Mouse (Mus musculus): ENCODE measurements at regions not wholly inside any gene's neighbourhood (a gene's known extent, or its start where the extent isn't known, plus 50 kb on each side); places are given as distances from the start of the nearest gene placed in this dataset.

DNA sequence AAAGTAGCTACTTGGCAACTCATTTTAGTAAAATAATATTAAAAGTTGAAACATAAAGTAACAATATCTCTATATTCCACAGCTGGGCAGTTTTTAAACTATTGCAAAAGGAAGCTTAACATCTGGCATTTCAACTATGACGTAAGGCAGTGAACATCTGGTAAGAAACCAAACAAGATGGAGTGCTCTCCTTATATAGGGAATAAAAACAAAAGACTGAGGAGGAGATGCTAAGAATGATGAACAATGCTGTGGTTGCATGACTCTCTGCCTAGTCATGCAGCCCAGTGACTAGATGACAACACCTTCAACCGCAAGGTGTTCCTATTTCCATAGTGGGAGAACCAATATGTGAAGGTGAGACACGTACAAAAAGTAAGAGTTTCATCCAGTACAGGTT lies 329.9 kb upstream of the Actbl2 start:
- no peaks in the 10 kb centered on the region for H3K27me3 ChIP-seq (ENCODE audit: insufficient read depth, low read length)
- no peaks in the 10 kb centered on the region for H3K9me3 ChIP-seq (replicated peaks)
- no peak for DNase-seq (ENCODE audit: low spot score)
- ATAC-seq (ENCODE audit: extremely low read depth, insufficient number of reproducible peaks, low FRiP score, poor library complexity, severe bottlenecking) = no peak
- no peak for TF ChIP-seq GATA2 (IDR thresholded peaks at IDR 0.05; ENCODE audit: borderline replicate concordance, low read depth, low read length)
- TF ChIP-seq TAL1 (conservative IDR thresholded peaks at IDR 0.05; ENCODE audit: low read depth, low read length) = no peak
- no peak for TF ChIP-seq POLR2AphosphoS5 (IDR thresholded peaks at IDR 0.05; ENCODE audit: insufficient replicate concordance, low read depth, low read length)
- no peak for TF ChIP-seq GATA1 (IDR thresholded peaks at IDR 0.05; ENCODE audit: borderline replicate concordance, low read length)
- H3K4me3 ChIP-seq (ENCODE audit: low read depth, low read length) = no peak overlapping the region
- H3K36me3 ChIP-seq (replicated peaks) = no peaks in the 10 kb centered on the region
- no peaks in the 10 kb centered on the region for H3K4me1 ChIP-seq (ENCODE audit: insufficient read depth, low read depth, low read length)

GRCm38 (mm10) chr13:110928143-110928542 lies 326.7 kb upstream of the Actbl2 start:
- Histone ChIP-seq H3K9me3 (replicated peaks) (no peaks in the 10 kb centered on the region), H3K27me3 (ENCODE audit: insufficient read depth, low read length) (no peaks in the 10 kb centered on the region), H3K4me1 (ENCODE audit: insufficient read depth, low read depth, low read length) (no peaks in the 10 kb centered on the region), H3K36me3 (replicated peaks) (no peaks in the 10 kb centered on the region), H3K4me3 (ENCODE audit: low read depth, low read length) (no peak overlapping the region)
- TF ChIP-seq GATA2 (IDR thresholded peaks at IDR 0.05; ENCODE audit: borderline replicate concordance, low read depth, low read length) (no peak), CTCF (IDR thresholded peaks at IDR 0.05; ENCODE audit: low read depth, low read length) (no peak), POLR2AphosphoS5 (IDR thresholded peaks at IDR 0.05; ENCODE audit: insufficient replicate concordance, low read depth, low read length) (no peak)
- no peak for DNase-seq (ENCODE audit: low spot score)
- ATAC-seq (ENCODE audit: extremely low read depth, insufficient number of reproducible peaks, low FRiP score, poor library complexity, severe bottlenecking) = no peak

- ATAC-seq (ENCODE audit: extremely low read depth, insufficient number of reproducible peaks, low FRiP score, poor library complexity, severe bottlenecking) = no peak
- Histone ChIP-seq H3K4me3 (ENCODE audit: low read depth, low read length) (no peak overlapping the region), H3K27me3 (ENCODE audit: insufficient read depth, low read length) (no peaks in the 10 kb centered on the region), H3K9me3 (replicated peaks) (no peaks in the 10 kb centered on the region), H3K4me1 (ENCODE audit: insufficient read depth, low read depth, low read length) (no peaks in the 10 kb centered on the region), H3K36me3 (replicated peaks) (no peaks in the 10 kb centered on the region)
- TF ChIP-seq GATA2 (IDR thresholded peaks at IDR 0.05; ENCODE audit: borderline replicate concordance, low read depth, low read length) (no peak), POLR2AphosphoS5 (IDR thresholded peaks at IDR 0.05; ENCODE audit: insufficient replicate concordance, low read depth, low read length) (no peak), TAL1 (conservative IDR thresholded peaks at IDR 0.05; ENCODE audit: low read depth, low read length) (no peak), GATA1 (IDR thresholded peaks at IDR 0.05; ENCODE audit: borderline replicate concordance, low read length) (no peak), CTCF (IDR thresholded peaks at IDR 0.05; ENCODE audit: low read depth, low read length) (no peak)
- no peak for DNase-seq (ENCODE audit: low spot score)
Measured at GRCm38 (mm10) chr13:110928894-110929293, 325.9 kb upstream of the Actbl2 start.

GRCm38 (mm10) chr13:110929579-110929978 lies 325.2 kb upstream of the Actbl2 start:
- H3K9me3 ChIP-seq (replicated peaks) = no peaks in the 10 kb centered on the region
- H3K27me3 ChIP-seq (ENCODE audit: insufficient read depth, low read length) = no peaks in the 10 kb centered on the region
- ATAC-seq (ENCODE audit: extremely low read depth, insufficient number of reproducible peaks, low FRiP score, poor library complexity, severe bottlenecking) (no peak), DNase-seq (ENCODE audit: low spot score) (no peak)
- no peak overlapping the region for H3K4me3 ChIP-seq (ENCODE audit: low read depth, low read length)
- H3K4me1 ChIP-seq (ENCODE audit: insufficient read depth, low read depth, low read length) = no peaks in the 10 kb centered on the region
- TF ChIP-seq GATA1 (IDR thresholded peaks at IDR 0.05; ENCODE audit: borderline replicate concordance, low read length) = no peak
- no peak for TF ChIP-seq CTCF (IDR thresholded peaks at IDR 0.05; ENCODE audit: low read depth, low read length)
- no peak for TF ChIP-seq POLR2AphosphoS5 (IDR thresholded peaks at IDR 0.05; ENCODE audit: insufficient replicate concordance, low read depth, low read length)
- no peak for TF ChIP-seq GATA2 (IDR thresholded peaks at IDR 0.05; ENCODE audit: borderline replicate concordance, low read depth, low read length)
- TF ChIP-seq TAL1 (conservative IDR thresholded peaks at IDR 0.05; ENCODE audit: low read depth, low read length) = no peak
- H3K36me3 ChIP-seq (replicated peaks) = no peaks in the 10 kb centered on the region

GRCm38 (mm10) chr13:110941587-110941986 lies 313.2 kb upstream of the Actbl2 start:
- ATAC-seq (ENCODE audit: extremely low read depth, insufficient number of reproducible peaks, low FRiP score, poor library complexity, severe bottlenecking) (no peak), DNase-seq (ENCODE audit: low spot score) (no peak)
- H3K36me3 ChIP-seq (replicated peaks) = no peaks in the 10 kb centered on the region
- no peaks in the 10 kb centered on the region for H3K9me3 ChIP-seq (replicated peaks)
- no peak overlapping the region for H3K4me3 ChIP-seq (ENCODE audit: low read depth, low read length)
- no peaks in the 10 kb centered on the region for H3K4me1 ChIP-seq (ENCODE audit: insufficient read depth, low read depth, low read length)
- H3K27me3 ChIP-seq (ENCODE audit: insufficient read depth, low read length) = no peaks in the 10 kb centered on the region
- no peak for TF ChIP-seq CTCF (IDR thresholded peaks at IDR 0.05; ENCODE audit: low read depth, low read length)
- TF ChIP-seq POLR2AphosphoS5 (IDR thresholded peaks at IDR 0.05; ENCODE audit: insufficient replicate concordance, low read depth, low read length) = no peak

GRCm38 (mm10) chr13:110942986-110943644 lies 311.7 kb upstream of the Actbl2 start:
- ATAC-seq (ENCODE audit: extremely low read depth, insufficient number of reproducible peaks, low FRiP score, poor library complexity, severe bottlenecking) = no peak
- Histone ChIP-seq H3K27me3 (ENCODE audit: insufficient read depth, low read length) (no peaks in the 10 kb centered on the region), H3K4me3 (ENCODE audit: low read depth, low read length) (no peak overlapping the region), H3K9me3 (replicated peaks) (no peaks in the 10 kb centered on the region), H3K36me3 (replicated peaks) (no peaks in the 10 kb centered on the region), H3K4me1 (ENCODE audit: insufficient read depth, low read depth, low read length) (no peaks in the 10 kb centered on the region)
- TF ChIP-seq POLR2AphosphoS5 (IDR thresholded peaks at IDR 0.05; ENCODE audit: insufficient replicate concordance, low read depth, low read length) (no peak), GATA2 (IDR thresholded peaks at IDR 0.05; ENCODE audit: borderline replicate concordance, low read depth, low read length) (no peak), CTCF (IDR thresholded peaks at IDR 0.05; ENCODE audit: low read depth, low read length) (no peak), TAL1 (conservative IDR thresholded peaks at IDR 0.05; ENCODE audit: low read depth, low read length) (no peak), GATA1 (IDR thresholded peaks at IDR 0.05; ENCODE audit: borderline replicate concordance, low read length) (no peak)
- no peak for DNase-seq (ENCODE audit: low spot score)

DNA sequence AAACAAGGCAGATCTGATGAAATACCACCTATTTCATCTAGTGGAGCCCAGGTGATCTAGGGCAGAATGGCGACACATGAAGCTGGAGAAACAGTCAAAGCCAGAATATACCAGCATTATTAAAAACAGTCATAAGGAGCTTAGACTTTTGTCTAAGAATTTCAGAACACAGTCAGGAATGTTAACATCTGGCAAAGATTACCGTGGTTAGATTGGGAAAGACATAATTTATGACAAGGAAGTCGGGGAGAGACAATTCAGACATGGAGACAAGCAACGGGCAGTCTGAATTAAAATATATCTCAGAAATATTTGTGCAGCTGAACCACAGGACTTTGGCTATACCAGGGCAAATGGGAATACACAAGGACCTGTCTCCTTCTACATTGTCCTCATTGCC lies 310.8 kb upstream of the Actbl2 start:
- H3K4me3 ChIP-seq (ENCODE audit: low read depth, low read length) = no peak overlapping the region
- no peak for DNase-seq (ENCODE audit: low spot score)
- ATAC-seq (ENCODE audit: extremely low read depth, insufficient number of reproducible peaks, low FRiP score, poor library complexity, severe bottlenecking) = no peak
- no peaks in the 10 kb centered on the region for H3K36me3 ChIP-seq (replicated peaks)
- H3K27me3 ChIP-seq (ENCODE audit: insufficient read depth, low read length) = no peaks in the 10 kb centered on the region
- H3K4me1 ChIP-seq (ENCODE audit: insufficient read depth, low read depth, low read length) = no peaks in the 10 kb centered on the region
- no peaks in the 10 kb centered on the region for H3K9me3 ChIP-seq (replicated peaks)
- TF ChIP-seq CTCF (IDR thresholded peaks at IDR 0.05; ENCODE audit: low read depth, low read length) = no peak
- TF ChIP-seq TAL1 (conservative IDR thresholded peaks at IDR 0.05; ENCODE audit: low read depth, low read length) = no peak
- TF ChIP-seq GATA2 (IDR thresholded peaks at IDR 0.05; ENCODE audit: borderline replicate concordance, low read depth, low read length) = no peak
- TF ChIP-seq GATA1 (IDR thresholded peaks at IDR 0.05; ENCODE audit: borderline replicate concordance, low read length) = no peak
- TF ChIP-seq POLR2AphosphoS5 (IDR thresholded peaks at IDR 0.05; ENCODE audit: insufficient replicate concordance, low read depth, low read length) = no peak

Data from G1E (cell line).